Mouse (Mus musculus) kidney, adult 11 months (tissue): ENCODE data around the gene Auh.

Source experiments
- DNase-seq: peaks from one replicate; pipeline ENCODE4 v3.0.0; 2022

The Auh gene

DNA sequence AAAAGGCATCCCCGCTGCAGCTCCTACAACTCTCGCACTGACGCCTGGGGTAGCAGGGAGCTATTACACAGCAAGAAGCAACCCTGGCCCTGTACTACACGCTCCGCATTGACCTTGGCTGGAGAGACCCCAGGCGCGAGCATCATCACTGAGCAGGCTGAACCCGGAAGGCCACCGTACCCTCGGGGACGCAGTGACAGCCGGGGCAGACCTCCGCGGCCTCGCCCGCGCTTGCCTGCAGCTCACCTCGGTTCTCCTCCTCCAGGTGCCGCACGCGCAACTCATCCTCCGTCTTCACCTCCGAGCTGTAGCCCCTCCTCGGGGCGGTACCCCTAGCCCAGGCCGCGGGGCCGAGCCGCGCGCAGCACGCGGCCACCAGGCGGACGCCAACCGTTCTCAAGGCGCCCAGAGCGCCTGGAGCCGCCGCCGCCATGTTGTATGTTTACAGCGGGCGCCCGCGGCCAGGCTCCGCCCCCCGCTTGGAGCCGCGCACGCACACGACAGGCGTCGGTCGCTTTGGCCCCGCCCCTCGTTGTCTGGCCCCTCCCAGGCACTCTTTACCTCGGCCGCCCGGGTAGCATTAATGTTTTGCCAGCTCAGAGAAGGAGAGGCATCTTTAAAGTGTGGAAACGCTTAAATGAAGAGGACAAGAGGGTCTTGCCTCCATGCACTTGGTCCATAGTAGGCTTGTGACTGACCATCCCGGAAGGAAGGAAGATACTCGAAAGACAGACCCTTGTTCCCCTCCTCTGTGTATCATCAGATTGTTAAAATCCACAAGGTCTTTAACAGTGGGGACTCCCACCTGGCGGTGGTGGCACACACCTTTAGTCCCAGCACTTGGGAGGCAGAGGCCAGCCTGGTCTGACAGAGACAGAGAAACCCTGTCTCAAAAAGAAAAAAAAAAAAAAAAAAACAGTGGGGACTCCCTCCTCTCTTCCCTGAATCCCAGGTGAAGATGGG is at the start of gene Auh:
Gene Auh, minus strand, starts transcription at position 473 of the 963 bp plus-strand sequence.
- DNase-seq = peak; percentile 79

DNA sequence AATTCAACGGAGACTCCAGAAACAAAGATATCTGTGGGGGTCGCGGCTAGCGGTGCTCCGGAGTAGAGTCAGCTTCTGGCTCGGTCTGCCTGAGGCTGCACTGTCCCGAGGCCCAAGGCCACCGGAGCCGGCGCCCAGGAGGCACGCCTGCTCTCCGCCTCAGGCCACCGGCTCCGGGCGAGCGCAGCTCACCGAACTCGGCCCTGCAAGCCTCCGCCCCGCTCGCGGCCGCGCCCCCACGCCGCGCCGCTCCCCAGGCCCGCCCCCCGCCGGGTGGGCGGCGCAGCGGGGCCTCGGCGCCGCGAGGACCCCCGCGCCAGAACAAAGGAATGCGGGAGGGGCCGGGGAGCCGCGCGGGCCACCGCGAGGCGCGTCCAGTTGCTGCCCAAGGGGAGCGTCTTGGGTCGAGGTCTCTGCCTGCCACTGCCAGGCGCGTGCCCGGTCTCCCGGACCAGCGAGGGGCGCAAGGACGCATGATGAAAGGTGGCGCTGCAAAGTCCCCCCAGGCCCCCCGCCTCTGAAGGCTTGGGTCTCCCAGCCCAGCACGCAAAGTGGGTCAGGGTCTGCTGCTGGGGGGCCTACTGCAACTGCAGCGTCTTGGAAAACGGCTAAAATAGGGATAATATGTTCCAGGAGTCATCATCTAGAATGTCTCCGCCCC is 49.0 kb upstream of the Auh start:
- DNase-seq = peak; percentile 19

DNA sequence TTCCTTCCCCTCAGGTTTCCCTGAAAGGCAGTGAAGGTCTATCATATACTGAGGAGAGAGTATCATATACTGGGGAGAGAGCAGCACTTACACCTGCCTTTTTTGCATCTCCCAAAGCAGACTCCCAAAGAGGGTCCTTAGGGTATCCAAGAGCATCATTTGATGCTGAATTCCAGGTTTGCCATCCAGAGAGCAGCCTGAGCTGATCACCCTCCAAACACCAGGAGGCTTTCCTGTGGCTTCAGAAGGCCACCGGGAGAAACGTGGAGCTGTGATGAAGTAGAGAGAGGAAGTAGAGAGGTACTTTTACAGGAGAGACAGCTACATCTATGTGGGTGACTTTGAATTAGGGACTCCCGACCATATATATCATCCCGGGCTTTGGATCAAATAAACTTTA is 48.3 kb upstream of the Auh start:
- no peak for DNase-seq

DNA sequence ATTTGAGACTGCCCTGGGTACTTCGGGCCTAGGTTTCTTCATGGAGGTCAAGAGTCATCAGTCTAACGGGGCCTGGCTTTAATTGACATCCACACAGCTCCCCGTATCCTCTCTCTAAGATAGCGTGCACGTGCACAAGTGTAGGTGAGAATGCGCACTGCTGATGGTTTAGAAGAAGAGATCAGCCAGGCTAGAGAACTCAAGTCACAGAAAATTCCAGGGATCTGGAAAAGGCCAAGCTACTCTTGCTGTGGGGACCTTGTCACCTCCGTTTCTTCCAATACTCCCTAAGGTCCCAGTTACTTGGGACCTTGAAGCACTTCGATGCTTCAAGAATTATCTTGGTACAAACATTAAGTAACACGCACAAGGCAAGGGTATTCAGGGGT is 47.7 kb upstream of the Auh start:
- no peak for DNase-seq

DNA sequence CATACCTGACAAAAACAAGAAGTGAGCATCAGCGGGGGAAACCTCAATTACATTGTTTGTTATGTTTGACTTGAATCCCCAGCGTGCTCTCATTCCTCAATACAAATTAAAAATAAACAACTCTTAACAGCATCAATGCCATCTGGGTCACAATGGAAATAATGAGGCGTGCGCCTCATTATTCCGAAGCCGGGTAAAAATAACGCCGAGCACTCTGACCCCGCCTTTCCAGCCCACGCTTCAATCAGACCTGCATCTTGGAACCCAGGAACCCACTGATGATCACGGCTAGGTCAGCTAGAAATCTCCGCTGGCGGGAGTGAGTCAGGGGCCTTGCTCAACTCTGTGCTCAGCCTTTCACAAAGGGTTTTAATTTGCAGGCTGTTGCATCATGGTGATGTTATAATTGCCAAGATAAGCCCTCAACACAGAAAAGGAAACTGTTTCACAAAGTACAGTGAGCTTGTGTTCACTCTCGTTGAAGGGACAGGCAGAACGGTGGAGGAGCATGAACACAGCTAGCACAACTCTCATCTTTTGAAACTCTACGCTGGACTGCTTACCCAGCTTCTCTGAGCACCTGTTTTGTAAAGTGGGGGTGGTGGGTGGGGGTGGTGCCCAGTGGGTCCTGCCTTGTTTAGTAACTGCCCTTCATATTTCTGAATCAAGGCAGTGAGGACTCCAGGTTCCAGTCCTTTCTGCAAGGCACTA is 47.2 kb upstream of the Auh start:
- DNase-seq = no peak

DNA sequence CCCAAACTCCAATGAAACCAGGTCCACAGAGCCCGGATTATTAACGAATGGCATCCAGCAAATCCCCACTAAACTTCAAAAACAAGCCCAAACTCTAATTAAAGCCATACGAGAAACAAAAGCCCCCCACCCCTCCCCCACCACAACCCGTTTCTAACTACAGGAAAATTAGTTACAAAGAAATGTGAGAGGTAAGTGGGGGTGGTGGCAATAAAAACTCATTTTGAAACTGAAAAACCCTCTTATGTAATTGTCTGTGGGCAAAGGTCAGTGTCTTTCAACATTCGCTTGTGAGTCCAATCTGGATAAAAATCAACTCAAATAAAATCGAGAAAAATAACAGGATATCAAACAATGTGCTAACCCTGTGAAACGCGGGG is 46.6 kb upstream of the Auh start:
- peak; percentile 26 for DNase-seq

DNA sequence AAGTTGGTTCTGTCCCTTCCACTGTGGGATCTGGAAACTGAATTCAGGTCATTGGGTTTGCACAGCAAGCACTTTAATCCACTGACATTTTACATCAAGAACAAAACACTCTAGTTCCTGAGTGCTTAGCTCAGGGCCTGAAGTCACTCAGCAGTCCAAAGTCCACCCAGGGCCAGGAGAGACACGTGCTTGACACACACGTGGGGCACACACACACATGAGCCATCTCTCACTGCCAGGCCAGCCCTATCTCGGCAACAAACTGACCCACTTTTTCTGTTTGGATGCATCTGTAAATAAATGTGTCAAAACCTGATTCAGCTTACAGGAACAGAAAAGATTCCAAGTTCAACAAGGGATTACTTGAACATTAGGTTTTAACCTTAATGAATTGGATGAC is 45.2 kb upstream of the Auh start:
- DNase-seq = peak; percentile 89

DNA sequence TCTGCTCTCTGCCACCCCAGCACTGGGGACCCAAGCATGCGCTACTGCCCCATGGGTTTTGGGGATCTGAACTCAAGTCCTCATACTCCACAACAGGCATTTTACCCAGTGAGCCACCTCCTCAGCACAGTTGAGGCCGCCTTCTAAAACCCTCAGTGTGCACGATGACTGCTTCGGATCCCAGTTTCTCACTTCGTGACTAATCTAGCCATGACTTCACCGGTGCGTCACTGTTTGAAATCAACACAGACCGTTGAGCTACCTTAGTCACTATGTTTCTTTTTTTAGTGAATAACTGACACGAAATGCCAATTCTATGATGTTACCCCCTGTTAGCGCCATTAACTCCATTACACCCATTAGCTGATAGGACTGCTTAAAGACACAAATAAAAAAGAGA is 43.9 kb upstream of the Auh start:
- no peak for DNase-seq

DNA sequence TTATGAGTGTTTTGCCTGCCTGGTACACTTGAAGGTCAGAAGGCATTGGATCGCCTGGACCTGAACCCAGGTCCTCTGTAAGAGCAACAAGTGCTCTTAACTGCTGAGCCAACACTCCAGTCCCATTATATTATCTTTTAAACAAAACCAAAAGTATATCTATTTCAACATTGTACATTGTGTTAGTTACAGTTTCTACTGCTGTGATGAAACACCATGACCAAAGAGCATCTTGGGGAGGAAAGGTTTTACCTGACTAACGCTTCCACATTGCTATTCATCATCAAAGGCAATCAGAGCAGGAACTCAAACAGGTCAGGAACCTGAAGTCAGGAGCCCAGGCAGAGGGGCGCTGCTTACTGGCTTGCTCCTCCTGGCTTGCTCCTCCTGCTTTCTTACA is 43.1 kb upstream of the Auh start:
- DNase-seq = no peak

DNA sequence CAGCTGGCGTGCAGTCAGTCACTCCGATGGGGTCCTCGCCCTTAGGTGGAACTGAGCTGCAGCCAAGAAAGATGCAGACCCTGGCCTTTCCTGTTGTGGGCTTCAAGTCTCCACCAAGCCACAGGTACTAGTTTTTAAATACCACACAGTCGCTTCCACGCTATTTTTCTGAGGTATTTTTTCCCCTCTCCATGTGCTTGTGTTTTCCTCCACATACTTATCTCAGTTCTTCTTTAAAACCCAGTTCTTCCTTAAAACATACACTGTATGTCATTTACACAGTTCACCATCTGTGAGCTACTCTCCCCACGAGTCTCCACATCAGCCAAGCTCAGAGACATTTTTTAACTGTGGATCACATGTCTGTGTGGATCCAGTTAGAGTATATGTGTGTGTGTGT is 41.4 kb upstream of the Auh start:
- DNase-seq = no peak

DNA sequence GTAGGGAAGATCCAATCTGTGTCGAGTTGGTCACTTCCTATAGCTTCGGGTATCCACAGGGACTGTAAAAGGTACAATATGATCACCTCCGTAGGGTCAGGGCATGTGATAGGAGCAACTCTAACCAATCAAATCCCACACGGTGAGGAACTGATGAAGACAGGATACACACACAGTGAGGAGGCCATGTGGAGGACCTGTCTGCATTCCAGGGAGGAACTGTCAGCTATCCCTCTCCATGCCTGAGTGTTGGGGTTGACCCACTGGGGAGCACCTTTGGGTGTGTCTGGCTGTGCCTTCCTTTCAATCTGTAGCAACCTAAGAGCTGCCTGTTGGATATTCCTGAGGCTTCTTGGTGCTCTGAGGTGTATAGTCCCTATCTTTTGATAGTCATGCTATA is 33.4 kb upstream of the Auh start:
- no peak for DNase-seq

DNA sequence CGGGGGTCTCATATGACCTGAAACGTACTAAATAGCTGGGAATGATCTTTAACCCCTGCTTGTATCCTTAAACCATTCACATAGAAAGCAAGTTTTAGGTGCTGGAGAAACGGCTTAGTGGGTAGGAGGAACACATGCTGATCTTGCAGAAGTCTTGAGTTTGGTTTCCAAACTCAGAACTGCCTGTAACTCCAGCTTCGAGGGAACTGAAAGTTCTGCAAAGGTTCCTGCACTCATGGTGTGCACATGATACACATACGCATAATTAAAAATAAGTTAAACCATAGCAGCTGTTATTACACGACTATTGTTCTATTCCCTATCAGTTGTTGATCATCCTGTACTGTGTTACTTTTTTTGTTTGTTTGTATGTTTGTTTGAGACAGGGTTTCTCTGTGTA is 32.9 kb upstream of the Auh start:
- no peak for DNase-seq

DNA sequence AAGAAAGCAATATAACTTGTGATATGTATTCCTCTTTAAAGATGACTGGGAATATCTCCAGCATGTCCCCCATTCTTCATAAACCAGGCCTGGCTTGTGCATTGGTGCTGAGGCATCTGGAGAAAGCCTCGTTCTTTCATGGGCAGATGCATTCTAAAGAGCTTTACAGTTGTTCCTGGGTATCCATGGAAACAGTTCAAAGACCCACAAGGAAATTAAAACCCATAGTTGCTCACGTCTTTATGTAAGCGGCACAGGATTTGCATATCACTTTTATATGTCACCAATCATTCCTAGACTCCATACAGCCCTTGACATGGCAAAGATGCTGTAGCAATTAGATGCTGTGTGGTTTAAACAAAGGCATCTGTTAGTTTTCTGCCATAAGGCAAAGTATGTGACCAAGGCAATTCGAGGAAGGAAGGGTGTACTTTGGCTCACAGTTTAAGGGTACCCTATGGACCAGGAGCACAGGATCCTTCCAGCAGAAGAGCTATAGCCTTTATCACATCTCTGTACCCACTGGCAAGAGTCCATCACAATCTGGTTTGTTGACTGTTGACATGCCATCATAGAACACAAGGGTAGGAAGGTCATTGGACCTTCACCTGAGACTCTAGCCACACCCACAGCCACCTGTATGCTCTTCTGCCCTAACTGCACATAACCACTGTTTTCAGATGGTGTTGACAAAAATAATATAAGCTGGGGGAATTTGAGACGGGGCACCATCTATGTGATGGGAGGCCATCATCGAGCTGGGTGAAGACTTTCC is 24.5 kb upstream of the Auh start:
- no peak for DNase-seq

DNA sequence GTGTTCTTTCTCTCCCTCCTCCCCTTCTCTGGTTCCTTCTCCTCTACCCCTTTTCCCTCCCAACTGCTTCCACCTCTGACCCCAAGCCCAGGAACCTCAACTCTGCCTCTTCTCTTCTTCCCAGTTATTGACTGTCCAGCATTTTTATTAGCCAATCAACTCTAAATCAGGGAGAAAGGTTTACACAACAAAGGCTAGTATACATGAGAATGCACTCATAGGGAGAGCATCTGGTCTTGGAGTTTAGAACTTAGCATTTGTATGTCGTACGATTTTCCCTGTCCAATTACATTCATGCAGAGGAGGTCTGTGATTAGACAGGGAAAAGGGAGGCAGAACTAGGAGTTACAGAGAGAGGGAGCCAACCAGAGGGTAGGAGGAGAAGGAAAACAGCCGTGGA is 19.7 kb upstream of the Auh start:
- DNase-seq = no peak

DNA sequence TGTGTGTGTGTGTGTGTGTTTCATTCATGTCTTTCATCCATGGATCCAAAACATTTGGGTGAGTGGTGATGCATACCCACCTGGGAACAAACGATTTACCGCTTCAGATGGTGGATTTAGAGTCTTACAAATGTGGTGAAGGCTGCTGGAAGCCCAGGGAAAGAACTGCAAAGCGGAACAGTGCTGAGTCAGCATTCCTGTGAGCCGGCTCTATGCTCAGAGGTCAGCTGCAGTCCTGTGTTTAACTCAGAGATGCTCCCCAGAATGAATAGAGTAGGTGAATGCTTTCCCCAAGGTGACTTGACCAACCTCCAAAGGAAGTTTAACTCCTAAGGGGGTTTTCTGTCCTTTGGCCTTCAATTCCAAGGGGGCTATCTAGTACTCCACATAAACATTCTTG is 18.1 kb upstream of the Auh start:
- no peak for DNase-seq

DNA sequence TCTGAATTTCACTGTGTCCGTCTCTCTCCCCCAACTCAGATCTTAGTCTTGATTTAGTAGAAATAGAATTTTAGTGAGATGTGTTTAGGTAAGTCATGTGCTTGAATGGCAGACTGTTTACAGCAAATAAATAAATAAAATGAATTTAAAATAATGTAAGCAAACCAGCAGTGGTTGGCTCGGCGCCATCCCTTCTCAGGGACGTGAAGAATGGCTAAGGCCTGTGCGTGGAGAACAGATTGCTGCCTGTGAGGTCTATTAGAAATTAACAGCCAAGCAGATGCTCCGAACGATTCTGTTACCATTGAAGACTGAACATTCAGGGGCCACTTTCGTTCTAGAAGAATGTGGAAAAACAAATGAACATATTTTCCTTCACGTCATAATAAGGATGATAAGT is 16.3 kb upstream of the Auh start:
- DNase-seq = no peak

DNA sequence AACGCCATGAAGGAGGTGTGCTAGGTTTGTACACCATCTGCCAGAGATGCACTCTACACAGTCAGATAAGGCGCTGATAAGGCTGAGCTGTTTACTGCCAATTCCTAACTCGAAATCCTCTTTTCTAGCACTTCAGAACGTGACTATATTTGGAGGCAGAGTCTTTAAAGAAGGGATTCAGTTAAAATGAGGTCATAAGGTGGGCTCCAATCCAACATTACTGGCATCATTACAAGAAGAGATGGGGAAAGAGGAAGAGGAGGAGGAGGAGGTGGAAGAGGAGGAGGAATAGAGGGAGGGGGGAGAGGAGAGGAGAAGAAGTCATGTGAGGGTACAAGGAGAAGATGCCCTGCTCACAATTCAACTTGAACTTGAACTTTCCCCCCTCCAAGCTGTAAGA is 14.6 kb upstream of the Auh start:
- DNase-seq = no peak

DNA sequence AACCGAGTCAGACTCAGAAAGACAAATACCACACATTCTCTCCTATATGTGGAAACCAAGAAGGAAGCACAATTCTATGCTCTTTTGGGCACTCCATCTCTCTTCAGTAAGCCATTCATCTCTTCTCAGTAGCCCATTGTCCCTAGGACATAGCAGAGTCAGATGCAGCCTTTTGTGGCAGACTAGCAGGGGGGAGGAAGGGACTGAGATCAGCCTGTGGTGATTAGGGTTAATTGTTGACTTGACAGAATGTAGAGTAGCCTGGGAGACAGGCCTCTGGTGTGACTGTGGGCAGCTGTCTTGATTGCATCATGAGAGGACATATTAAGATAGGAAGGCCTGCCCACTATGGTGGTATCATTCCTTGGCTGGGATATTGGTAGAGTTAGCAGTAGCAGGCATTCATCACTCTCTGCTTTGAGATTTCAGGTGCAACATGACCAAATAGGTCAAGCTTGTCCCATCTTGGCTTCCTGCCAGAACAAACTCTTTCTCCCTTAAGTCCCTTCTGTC is 13.5 kb upstream of the Auh start:
- DNase-seq = no peak

DNA sequence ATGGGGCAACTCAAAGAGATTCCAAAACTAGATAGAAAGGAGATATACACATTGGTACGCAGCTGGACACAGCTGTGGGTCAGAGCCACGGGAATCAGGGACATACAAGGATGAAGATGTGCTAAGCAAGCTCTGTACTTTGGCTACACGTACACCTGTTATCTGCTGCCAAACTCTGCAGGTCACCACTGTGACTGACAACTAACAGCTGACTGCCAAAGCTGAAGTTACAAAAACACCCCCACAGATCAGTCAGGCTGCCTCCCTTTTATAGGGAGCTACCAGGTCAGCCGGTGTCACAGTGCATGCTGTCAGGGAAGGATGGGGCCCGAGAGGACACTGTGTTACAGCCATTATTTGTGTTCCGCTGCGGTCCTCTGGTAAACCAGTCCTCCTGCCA is 11.5 kb upstream of the Auh start:
- no peak for DNase-seq

DNA sequence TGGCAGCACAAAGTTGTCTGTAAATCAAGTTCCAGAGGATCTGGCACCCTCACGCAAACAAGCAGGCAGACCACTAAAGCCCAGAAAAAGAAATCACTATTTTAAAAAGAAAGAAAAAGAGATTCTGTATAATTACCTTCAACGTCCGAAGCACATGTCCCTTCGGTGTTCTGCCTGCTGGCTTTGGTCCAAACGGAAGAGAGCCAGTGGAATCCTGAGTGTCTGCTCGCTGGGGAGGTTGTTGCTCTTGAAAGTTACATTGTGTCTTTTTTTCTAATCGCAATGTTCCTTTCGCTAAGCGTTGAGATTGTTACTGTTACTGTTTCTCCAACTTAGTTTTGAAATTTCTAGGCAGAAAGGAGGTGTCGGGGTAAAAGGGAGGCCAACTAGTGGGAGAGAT is 1.1 kb upstream of the Auh start:
- DNase-seq = no peak

DNA sequence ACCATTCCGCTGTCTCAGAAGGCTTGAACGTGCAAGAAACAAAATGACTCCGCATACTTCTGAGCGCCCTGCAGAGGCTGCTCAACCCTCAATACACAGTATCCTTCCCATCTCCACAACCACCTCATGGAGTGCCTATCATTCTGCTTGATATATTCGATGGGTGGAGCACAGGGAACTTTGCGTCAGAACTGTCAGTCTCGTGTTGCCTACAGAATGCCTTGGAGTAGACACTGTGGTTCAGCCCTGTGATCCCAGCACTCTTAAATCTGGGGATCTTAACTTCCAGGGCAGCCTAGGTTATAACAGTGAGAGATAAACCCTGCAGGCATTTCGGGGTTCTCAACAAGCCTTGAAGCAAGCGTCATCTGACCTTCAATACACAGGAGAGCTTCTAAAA is 1.1 kb downstream of the Auh start:
- DNase-seq = no peak

DNA sequence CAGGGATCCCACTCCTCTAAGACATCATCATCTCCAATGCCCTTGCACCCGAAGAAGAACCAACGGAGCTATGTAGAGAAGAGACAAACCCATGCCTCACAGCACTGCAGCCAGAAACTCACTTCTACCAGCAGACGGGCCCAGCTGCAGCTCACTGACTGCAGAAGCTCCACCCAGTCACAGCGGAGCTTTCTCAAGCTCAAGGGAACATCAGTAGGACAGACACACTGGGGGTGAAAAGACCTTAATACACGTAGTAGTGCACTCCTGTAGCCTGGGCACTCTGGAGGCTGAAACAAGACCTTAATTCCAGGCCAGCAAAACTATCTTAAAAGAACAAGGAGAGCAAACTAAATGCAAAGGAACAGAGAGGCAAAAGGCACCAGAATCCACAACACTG is 5.0 kb downstream of the Auh start:
- DNase-seq = no peak

DNA sequence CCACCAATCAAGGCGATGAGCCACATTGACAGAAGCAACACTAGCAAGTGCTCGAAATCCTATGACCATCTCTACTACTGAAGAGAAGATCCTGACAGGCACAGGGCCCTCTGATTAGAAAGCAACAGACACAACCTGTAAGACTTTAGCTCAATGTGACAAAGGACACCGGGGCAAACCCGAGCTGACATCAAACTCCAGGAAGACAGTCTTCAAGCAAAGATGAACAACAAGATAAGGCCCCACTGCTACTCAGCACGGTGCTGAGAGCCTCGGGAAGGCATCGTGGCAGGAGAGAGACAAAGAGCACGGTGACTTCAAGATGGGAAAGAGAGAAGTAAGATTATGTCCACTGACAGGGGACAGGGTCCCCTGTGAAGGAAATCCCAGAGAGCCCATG is 7.5 kb downstream of the Auh start:
- no peak for DNase-seq
